Mouse (Mus musculus): ENCODE results near the gene Tmc6.

Gene Tmc6

DNA sequence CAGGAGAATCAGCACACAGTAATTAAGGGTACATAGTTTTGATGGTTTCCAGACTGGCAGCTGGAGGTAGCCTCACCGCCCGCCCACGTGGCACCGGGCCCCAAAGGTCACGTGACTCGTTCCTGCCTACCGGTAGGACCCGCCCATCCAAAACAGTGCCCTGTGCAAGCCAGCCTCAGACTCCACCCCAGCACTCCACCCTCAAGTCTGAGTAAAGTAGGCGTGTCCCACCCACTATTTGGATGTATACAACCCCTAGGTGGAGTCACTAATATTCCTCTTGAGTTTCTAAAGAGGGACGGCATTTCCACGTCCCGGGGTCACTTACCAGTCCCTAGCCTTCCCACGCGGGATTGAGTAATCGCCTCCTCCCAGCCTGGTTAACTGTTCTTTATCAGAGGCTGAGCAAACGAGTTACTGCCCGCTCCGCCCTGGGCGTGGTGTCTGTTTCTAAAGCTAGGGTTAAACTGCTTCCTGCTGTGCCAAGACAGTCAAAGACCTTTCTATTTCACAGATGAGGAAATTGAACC is 1.4 kb downstream of the Tmc6 start:
- DNase-seq (ENCODE audit: low spot score): peak; percentile 61

DNA sequence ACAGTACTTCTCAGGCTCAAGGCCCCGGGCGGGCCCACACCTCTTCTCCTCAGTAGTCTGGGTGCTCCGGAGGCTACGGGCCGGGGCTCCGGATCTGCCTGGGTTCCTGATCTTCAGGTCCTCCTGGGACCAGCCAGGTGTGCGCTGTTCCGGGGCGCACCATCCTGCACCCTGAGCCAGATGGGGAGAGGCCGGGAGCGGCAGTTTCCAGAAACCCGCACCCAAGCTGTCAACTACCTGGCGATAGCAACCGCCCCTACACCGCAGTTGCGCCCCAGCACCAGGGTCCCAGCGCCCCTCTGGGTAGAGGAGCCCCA is 1.8 kb downstream of the Tmc6 start:
- DNase-seq (ENCODE audit: low spot score): no peak

- DNase-seq (ENCODE audit: low spot score): peak; percentile 67
Observed at GRCm38 (mm10) chr11:117779434-117780198, 2.4 kb downstream of the Tmc6 start.

DNA sequence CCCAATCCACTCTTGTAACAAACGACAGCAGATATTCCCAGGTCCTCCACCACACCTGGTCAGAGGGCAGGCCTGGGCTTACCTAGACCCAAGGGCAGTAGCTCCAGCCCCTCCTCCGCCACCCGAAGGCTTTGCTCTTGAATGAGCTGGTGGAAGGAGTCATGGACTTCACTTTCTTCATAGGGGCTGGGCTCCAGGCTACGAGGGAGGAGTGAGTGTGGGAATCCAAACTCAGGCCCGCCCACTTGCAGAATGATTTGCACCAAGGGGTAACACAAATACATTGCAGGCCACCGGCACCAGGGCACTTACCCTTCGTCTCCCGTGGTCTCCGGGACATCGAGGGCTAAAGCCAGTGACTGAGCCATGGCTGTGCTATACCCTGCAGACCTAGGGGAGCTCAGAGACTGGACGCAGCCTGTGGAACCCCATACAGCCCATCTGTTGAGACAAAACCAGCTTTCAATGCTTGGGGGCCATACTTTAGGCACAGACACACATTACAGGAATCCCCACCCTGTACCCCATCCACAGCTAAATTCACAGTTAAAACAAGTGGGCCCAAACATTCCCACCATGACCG is 3.1 kb downstream of the Tmc6 start:
- no peak for DNase-seq (ENCODE audit: low spot score)

- DNase-seq (ENCODE audit: low spot score): no peak
Observed at GRCm38 (mm10) chr11:117778031-117778430, 4.0 kb downstream of the Tmc6 start.

- DNase-seq (ENCODE audit: low spot score): no peak
Observed at GRCm38 (mm10) chr11:117777111-117777510, 4.9 kb downstream of the Tmc6 start.

DNA sequence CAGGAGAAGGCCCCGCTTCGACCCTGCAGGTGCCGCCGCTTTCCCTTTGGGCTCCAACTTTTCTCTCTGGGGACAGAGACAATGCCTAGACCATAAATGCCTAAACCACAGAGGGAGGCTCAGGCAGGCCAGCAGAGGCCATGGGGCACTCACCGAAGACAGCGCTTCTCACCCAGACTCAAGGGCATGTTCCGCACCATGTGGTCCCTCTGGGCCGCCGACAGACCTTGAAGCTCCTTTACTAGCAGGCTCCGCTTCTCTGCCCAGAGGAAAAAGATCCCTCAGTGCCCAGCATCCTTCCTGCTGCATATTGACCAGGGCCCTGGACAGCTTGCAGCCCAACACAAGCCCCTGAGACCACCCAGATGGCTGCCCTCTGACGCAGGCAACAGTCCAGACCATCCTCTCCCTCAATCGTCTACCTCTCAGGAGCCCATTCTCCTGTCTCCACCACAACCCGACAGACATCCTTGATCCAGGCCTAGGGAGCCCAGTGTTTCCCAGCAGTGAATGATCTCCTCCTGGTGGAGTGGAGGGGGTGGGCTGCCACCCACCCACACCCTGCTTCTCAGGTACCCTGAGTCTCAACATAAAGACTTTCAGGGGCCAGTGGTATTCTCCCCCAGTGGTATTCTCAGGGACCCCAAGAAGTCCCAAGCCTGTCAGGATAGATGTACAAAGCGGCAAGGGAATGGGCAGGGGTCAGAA is 5.8 kb downstream of the Tmc6 start:
- DNase-seq (ENCODE audit: low spot score): no peak

GRCm38 (mm10) chr11:117775540-117775939 is 6.5 kb downstream of the Tmc6 start:
- DNase-seq (ENCODE audit: low spot score): no peak

DNA sequence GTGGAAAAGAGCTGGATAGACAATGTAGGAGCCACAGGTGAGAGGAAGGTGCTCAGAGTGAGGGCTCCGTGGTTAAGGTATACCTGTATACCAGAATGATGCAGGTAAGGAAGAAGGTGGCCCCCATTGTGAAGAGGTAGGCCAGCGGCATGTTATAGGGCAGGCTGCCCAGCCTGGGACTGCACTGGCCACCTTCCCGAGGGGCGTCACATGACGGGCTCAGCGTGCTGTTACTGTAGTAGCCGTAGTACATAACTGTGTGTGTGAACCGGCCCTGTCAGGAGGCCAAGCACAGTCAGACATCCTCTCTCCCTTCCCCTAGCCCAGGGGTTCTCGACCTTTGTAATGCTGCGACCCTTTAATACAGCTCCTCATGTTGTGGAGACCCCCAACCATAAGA is 7.1 kb downstream of the Tmc6 start:
- no peak for DNase-seq (ENCODE audit: low spot score)

DNA sequence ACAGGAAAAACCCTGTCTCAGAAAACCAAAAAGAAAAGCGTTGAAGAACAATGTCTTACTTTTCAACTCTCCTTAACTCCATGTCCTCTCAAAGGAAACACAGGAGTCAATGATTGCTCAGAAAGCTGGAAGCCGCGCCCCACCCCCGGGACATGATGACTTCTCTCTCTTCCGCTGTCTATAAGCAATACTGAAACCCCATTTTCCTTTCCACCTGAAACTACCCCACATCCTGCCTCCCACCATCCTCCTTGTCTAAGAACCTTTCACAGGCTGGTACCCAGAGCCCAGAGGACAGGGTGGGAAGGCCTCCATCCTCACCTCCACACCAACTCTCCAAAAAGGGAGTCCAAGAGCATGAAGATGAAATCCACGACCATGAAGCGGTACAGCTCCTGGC is 9.6 kb downstream of the Tmc6 start:
- DNase-seq (ENCODE audit: low spot score): no peak

DNA sequence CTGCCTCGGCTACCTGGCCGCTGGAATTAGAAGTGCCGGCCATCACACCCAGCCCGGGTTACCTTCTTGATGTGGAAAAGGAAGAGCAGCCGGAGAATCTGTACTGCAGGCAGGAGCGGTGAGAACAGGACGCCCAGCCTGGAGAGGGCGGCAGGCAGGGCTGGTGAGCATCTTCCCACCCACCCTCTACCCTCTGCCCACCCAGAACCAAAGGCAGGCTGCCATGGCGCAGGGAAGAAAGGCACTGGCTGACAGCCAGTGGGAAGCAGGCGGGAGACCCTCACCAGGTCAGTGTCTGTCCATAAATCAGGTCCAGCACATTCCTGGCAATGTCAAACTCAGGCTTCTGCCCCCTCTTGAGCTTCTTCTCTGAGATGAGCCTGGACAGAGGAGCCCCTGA is 11.6 kb downstream of the Tmc6 start:
- no peak for DNase-seq (ENCODE audit: low spot score)

GRCm38 (mm10) chr11:117769683-117770047 is 12.3 kb downstream of the Tmc6 start:
- no peak for DNase-seq (ENCODE audit: low spot score)

DNA sequence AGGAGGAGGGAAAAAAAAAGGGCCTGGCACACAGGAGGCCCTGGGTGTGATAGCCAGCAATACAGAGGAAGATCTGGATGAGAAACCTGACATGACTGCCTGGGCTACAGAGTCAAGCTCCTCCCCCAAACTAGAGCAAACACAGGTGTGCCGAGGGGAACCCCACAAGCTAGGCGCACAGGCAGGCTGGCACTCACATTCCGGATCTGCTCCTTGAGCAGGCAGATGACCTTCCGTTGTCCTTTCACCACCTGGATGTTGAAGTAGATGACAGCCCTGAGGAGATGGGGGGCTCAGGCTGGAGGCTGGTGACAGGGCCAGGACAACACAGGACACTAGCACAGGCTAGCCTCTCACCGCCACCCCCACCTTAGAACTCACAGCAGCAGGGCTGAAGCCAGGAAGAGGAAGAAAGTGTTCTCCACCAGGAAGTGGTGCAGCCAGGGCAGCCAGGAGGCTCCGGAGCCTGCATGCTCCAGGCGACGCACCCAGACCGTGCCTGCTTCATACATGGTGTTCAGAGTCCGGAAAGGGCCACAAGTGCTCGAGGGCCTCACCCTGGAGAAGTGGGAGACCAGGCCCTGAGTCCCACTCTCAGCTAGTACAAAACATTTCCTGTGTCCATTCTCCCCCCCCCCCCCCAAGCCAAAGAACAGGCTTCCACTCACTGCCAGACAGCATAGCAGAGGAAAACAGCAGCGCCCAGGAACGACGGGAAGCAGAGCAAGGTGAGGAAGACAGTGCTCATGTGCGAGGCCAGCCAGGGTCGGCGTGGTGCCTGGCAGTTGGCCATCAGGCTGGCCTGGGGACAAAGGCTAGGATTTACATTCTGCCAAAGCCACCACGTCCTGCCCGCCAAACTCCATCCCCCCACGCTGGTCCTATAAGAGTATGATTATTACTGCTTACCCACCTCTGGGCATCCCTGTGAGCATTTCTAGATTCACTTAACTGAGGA is 13.0 kb downstream of the Tmc6 start:
- no peak for DNase-seq (ENCODE audit: low spot score)

DNA sequence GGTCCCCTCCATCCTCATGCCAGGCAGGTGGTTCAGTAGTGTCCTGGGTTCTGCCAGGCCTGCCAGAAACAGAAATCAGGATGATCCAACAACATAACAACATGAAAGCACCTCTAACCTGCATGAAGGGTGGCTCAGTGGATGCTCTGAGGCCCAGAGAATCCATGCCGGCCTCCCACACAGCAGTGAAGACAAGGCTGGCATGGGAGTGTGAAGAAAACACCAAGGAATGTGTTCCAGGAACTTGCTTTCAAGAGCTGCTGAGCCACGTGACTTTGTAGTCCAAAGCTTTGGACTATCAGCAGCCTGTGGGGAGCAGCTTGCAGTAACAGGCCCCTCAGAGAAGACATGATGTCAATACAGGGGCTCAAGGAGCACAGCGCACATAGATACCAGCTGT is 15.7 kb downstream of the Tmc6 start:
- DNase-seq (ENCODE audit: low spot score): no peak

GRCm38 (mm10) chr11:117765361-117765760 is 16.6 kb downstream of the Tmc6 start:
- no peak for DNase-seq (ENCODE audit: low spot score)

DNA sequence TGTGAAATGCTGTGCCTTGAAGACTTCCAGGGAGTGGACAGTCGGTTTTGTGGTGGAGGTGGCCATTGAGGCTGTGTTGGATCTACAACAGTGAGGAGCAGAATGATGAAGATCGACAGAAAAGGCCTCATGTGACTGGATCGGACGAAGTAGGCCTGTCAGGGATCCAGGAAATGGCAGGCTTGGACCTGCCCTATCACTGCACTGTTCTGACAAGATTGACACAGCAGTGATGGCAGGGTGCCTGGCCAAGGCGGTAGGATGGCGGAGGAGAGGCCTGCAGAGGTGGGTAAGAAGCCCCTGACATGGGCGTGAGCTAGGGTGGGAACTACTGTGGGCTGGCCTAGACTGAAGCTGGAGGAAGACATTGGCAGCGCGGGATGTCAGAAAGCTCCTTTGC is 17.7 kb downstream of the Tmc6 start:
- no peak for DNase-seq (ENCODE audit: low spot score)

- DNase-seq (ENCODE audit: low spot score): no peak
Observed at GRCm38 (mm10) chr11:117762246-117762645, 19.8 kb downstream of the Tmc6 start.

GRCm38 (mm10) chr11:117761801-117762200 is 20.2 kb downstream of the Tmc6 start:
- DNase-seq (ENCODE audit: low spot score): no peak

GRCm38 (mm10) chr11:117760374-117761119 is 21.5 kb downstream of the Tmc6 start:
- DNase-seq (ENCODE audit: low spot score): no peak

GRCm38 (mm10) chr11:117759267-117759666 is 22.7 kb downstream of the Tmc6 start:
- no peak for DNase-seq (ENCODE audit: low spot score)

DNA sequence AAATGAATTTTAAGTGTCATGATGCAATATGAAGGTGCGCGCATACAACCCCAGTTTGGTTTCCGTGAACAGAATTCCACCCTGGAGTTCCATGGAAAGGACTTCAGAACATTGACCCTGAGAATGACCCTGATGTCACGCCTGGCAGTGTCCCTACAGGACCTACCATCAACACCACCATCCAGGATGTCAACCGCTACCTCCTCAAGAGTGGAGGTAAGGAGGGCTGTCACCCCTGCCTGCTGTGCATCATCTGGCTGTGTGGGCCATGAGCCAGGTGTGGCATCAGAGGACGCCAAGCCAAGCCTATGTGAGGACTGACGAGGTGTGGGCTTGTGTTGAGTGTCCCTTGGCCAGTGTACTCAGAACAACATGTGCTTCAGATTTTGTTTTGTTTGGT is 26.1 kb downstream of the Tmc6 start:
- no peak for DNase-seq (ENCODE audit: low spot score)
